Mouse (Mus musculus): ENCODE data around the gene Ndufs3. TPM values are rescaled to one million over a fixed set of nuclear protein-coding genes. Genes with fewer than 3 reads are reported as not detected.
"Not testable (repeated sequence)": the region's sequence is repeated elsewhere in the genome, so short reads cannot be mapped to it uniquely, and the experiment has no call there.

Gene Ndufs3
- total RNA-seq, 1 experiment = 109 TPM

- Histone ChIP-seq H3K9me3 (ENCODE audit: control insufficient read depth, insufficient read depth, low read depth, low read length) (no peaks in the 10 kb centered on the region), H3K4me1 (ENCODE audit: control insufficient read depth in 2 of 2, insufficient read depth in 2 of 2, low read length in 2 of 2, poor library complexity in 1 of 2) (0 out of 4 replicates have a peak, but pooled peaks cover 0 to 2% of the 10 kb centered on the region in 2 experiments), H3K9ac (ENCODE audit: insufficient read depth, low read depth, low read length, poor library complexity, severe bottlenecking) (no peak overlapping the region), H3K27ac (ENCODE audit: insufficient read depth, low read depth, low read length, poor library complexity, severe bottlenecking) (no peak overlapping the region), H3K36me3 (ENCODE audit: control insufficient read depth, insufficient read depth, low read length, poor library complexity, severe bottlenecking) (peaks cover 15% of the 10 kb centered on the region), H3K4me3 (ENCODE audit: insufficient read depth in 1 of 2, low read depth in 1 of 2, low read length in 2 of 2, poor library complexity in 1 of 2, severe bottlenecking in 1 of 2) (peak overlapping the region; percentile 86 to 90; a peak in 3 of 4 replicates)
- no peak for DNase-seq (ENCODE audit: low read depth, low spot score)
- no peak for TF ChIP-seq CHD2 (IDR thresholded peaks at IDR 0.05; ENCODE audit: low read depth, low read length)
- TF ChIP-seq ZNF384 (IDR thresholded peaks at IDR 0.05; ENCODE audit: low read depth, low read length) = no peak
- TF ChIP-seq HCFC1 (IDR thresholded peaks at IDR 0.05; ENCODE audit: borderline replicate concordance, insufficient read depth, low read length) = no peak
- TF ChIP-seq ZC3H11A (IDR thresholded peaks at IDR 0.05; ENCODE audit: borderline replicate concordance, low read depth, low read length) = no peak
- TF ChIP-seq MAFK (IDR thresholded peaks at IDR 0.05; ENCODE audit: insufficient read depth, low read depth, low read length) = no peak
- in situ Hi-C loops (cut with MboI; ENCODE audit: low sequenced_read_pairs in 2 of 2, unreplicated experiment in 2 of 2) = no loop called here
These were observed 1.2 kb downstream of the Ndufs3 start for GRCm38 (mm10) chr2:90903398-90903797.

- H3K9ac ChIP-seq (ENCODE audit: insufficient read depth, low read depth, low read length, poor library complexity, severe bottlenecking); H3K4me3 ChIP-seq (ENCODE audit: insufficient read depth in 1 of 2, low read depth in 1 of 2, low read length in 2 of 2, poor library complexity in 1 of 2, severe bottlenecking in 1 of 2); H3K9me3 ChIP-seq (ENCODE audit: control insufficient read depth, insufficient read depth, low read depth, low read length); DNase-seq (ENCODE audit: low read depth, low spot score); in situ Hi-C loops (cut with MboI; ENCODE audit: low sequenced_read_pairs in 2 of 2, unreplicated experiment in 2 of 2); H3K4me1 ChIP-seq (ENCODE audit: control insufficient read depth in 2 of 2, insufficient read depth in 2 of 2, low read length in 2 of 2, poor library complexity in 1 of 2); H3K27ac ChIP-seq (ENCODE audit: insufficient read depth, low read depth, low read length, poor library complexity, severe bottlenecking): not testable (repeated sequence)
- peaks cover 11% of the 10 kb centered on the region for H3K36me3 ChIP-seq (ENCODE audit: control insufficient read depth, insufficient read depth, low read length, poor library complexity, severe bottlenecking)
These were observed 10.3 kb downstream of the Ndufs3 start for GRCm38 (mm10) chr2:90894299-90894677.

- no peak for DNase-seq (ENCODE audit: low read depth, low spot score)
- in situ Hi-C loops (cut with MboI; ENCODE audit: low sequenced_read_pairs in 2 of 2, unreplicated experiment in 2 of 2) = no loop called here
- H3K27ac ChIP-seq (ENCODE audit: insufficient read depth, low read depth, low read length, poor library complexity, severe bottlenecking) = no peak overlapping the region
- H3K9ac ChIP-seq (ENCODE audit: insufficient read depth, low read depth, low read length, poor library complexity, severe bottlenecking) = no peak overlapping the region
- H3K4me1 ChIP-seq (ENCODE audit: control insufficient read depth in 2 of 2, insufficient read depth in 2 of 2, low read length in 2 of 2, poor library complexity in 1 of 2) = 0 out of 4 replicates have a peak, but pooled peaks cover 0 to 2% of the 10 kb centered on the region in 2 experiments
- no peak overlapping the region for H3K4me3 ChIP-seq (ENCODE audit: insufficient read depth in 1 of 2, low read depth in 1 of 2, low read length in 2 of 2, poor library complexity in 1 of 2, severe bottlenecking in 1 of 2)
- H3K36me3 ChIP-seq (ENCODE audit: control insufficient read depth, insufficient read depth, low read length, poor library complexity, severe bottlenecking) = peaks cover 11% of the 10 kb centered on the region
- TF ChIP-seq ZC3H11A (IDR thresholded peaks at IDR 0.05; ENCODE audit: borderline replicate concordance, low read depth, low read length) (no peak), ZNF384 (IDR thresholded peaks at IDR 0.05; ENCODE audit: low read depth, low read length) (no peak), HCFC1 (IDR thresholded peaks at IDR 0.05; ENCODE audit: borderline replicate concordance, insufficient read depth, low read length) (no peak), MAFK (IDR thresholded peaks at IDR 0.05; ENCODE audit: insufficient read depth, low read depth, low read length) (no peak), CHD2 (IDR thresholded peaks at IDR 0.05; ENCODE audit: low read depth, low read length) (no peak)
- H3K9me3 ChIP-seq (ENCODE audit: control insufficient read depth, insufficient read depth, low read depth, low read length) = no peaks in the 10 kb centered on the region
These were observed 10.8 kb downstream of the Ndufs3 start for GRCm38 (mm10) chr2:90893673-90894298.

GRCm38 (mm10) chr2:90889550-90890548 lies 14.8 kb downstream of the Ndufs3 start:
- Histone ChIP-seq H3K36me3 (ENCODE audit: control insufficient read depth, insufficient read depth, low read length, poor library complexity, severe bottlenecking) (peaks cover 4% of the 10 kb centered on the region; the same call in 1 of the 2 replicates), H3K9me3 (ENCODE audit: control insufficient read depth, insufficient read depth, low read depth, low read length) (no peaks in the 10 kb centered on the region), H3K27ac (ENCODE audit: insufficient read depth, low read depth, low read length, poor library complexity, severe bottlenecking) (no peak overlapping the region), H3K9ac (ENCODE audit: insufficient read depth, low read depth, low read length, poor library complexity, severe bottlenecking) (peak overlapping the region; percentile 68), H3K4me1 (ENCODE audit: control insufficient read depth in 2 of 2, insufficient read depth in 2 of 2, low read length in 2 of 2, poor library complexity in 1 of 2) (peaks cover 2 to 7% of the 10 kb centered on the region in 2 experiments; a peak in 1 of 4 replicates), H3K4me3 (ENCODE audit: insufficient read depth in 1 of 2, low read depth in 1 of 2, low read length in 2 of 2, poor library complexity in 1 of 2, severe bottlenecking in 1 of 2) (peak overlapping the region; percentile 63 to 71)
- in situ Hi-C loops (cut with MboI; ENCODE audit: low sequenced_read_pairs in 2 of 2, unreplicated experiment in 2 of 2) = no loop called here
- TF ChIP-seq ZNF384 (IDR thresholded peaks at IDR 0.05; ENCODE audit: low read depth, low read length) (no peak), CHD2 (IDR thresholded peaks at IDR 0.05; ENCODE audit: low read depth, low read length) (no peak), ZC3H11A (IDR thresholded peaks at IDR 0.05; ENCODE audit: borderline replicate concordance, low read depth, low read length) (no peak), MAFK (IDR thresholded peaks at IDR 0.05; ENCODE audit: insufficient read depth, low read depth, low read length) (no peak), HCFC1 (IDR thresholded peaks at IDR 0.05; ENCODE audit: borderline replicate concordance, insufficient read depth, low read length) (no peak)
- DNase-seq (ENCODE audit: low read depth, low spot score) = peak; percentile 33

Data from ES-E14 (cell line).